Mouse (Mus musculus): ENCODE data around the gene Chn1. TPM values are rescaled to one million over a fixed set of nuclear protein-coding genes. Genes with fewer than 3 reads are reported as not detected.
A peak's percentile ranks its signal among the peaks of the same experiment; 100 is the strongest.

The Chn1 gene
- polyA plus RNA-seq, 1 experiment, result 122 TPM

DNA sequence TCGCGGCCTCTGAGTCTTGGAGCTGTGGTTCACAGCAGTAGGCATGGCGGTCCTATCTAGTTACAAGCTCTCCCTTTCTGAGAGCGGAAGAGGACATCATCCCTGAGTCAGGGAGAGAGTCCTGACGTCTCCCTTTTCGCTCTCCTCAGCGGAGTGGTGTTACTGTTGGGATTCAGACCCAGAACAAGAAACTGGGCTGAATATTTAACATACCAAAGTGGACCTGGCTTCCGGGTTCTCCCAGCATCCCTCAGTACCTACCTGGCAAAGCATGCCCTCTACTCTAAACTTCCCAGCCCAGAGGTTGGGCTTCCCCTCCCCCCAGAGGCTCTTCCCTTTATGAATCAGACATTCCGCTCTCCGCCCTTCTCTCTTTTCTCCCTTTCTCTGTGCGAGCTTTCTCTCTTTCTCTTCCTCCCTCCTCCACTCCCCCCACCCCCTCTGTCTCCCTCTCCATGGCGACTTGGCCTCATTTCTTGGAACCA is 189.8 kb downstream of the Chn1 start:
- Histone ChIP-seq H3K27ac (ENCODE audit: control insufficient read depth, insufficient read depth, low read depth, low read length) (no peak overlapping the region), H3K4me3 (ENCODE audit: control insufficient read depth, low read depth, low read length) (peak overlapping the region; percentile 26), H3K27me3 (ENCODE audit: control insufficient read depth, insufficient read depth, low read length) (no peaks in the 10 kb centered on the region; the same call in 1 of the 2 replicates), H3K36me3 (ENCODE audit: control insufficient read depth, insufficient read depth, low read length) (no peaks in the 10 kb centered on the region), H3K4me1 (ENCODE audit: control insufficient read depth, insufficient read depth, low read length) (peaks cover 4% of the 10 kb centered on the region)
- TF ChIP-seq CTCF (IDR thresholded peaks at IDR 0.05; ENCODE audit: control insufficient read depth, insufficient read depth, insufficient replicate concordance, low read depth, low read length) (no peak), POLR2A (IDR thresholded peaks at IDR 0.05; ENCODE audit: control insufficient read depth, low read depth, low read length) (no peak)

GRCm38 (mm10) chr2:73584645-73585346 is 190.3 kb downstream of the Chn1 start:
- TF ChIP-seq POLR2A (IDR thresholded peaks at IDR 0.05; ENCODE audit: control insufficient read depth, low read depth, low read length) (no peak), CTCF (IDR thresholded peaks at IDR 0.05; ENCODE audit: control insufficient read depth, insufficient read depth, insufficient replicate concordance, low read depth, low read length) (peak; percentile 58; the same call in 1 of the 2 replicates)
- H3K27ac ChIP-seq (ENCODE audit: control insufficient read depth, insufficient read depth, low read depth, low read length), result no peak overlapping the region
- H3K4me3 ChIP-seq (ENCODE audit: control insufficient read depth, low read depth, low read length), result peak overlapping the region; percentile 58
- no peaks in the 10 kb centered on the region; the same call in 1 of the 2 replicates for H3K27me3 ChIP-seq (ENCODE audit: control insufficient read depth, insufficient read depth, low read length)
- H3K4me1 ChIP-seq (ENCODE audit: control insufficient read depth, insufficient read depth, low read length), result peaks cover 4% of the 10 kb centered on the region
- no peaks in the 10 kb centered on the region for H3K36me3 ChIP-seq (ENCODE audit: control insufficient read depth, insufficient read depth, low read length)

DNA sequence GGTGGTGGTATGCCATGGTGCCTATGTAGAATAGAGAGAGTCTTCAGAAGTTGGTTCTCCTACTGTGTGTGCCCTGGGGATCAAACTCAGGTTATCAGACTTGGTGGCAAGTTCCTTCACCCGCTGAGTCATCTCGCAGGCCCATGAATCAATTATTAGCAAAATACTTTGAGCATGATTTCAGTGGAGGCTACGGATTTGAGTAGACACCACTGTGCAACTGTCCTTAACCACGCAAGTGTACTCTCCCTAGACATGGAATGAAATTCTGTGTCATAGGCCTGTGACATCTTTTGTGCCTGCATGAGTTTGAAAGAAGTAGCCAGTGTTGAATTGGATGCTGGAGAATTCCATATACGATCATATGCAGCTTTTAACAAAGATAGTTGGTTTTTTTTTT is 194.4 kb downstream of the Chn1 start:
- TF ChIP-seq POLR2A (IDR thresholded peaks at IDR 0.05; ENCODE audit: control insufficient read depth, low read depth, low read length) (no peak), CTCF (IDR thresholded peaks at IDR 0.05; ENCODE audit: control insufficient read depth, insufficient read depth, insufficient replicate concordance, low read depth, low read length) (no peak)
- H3K4me3 ChIP-seq (ENCODE audit: control insufficient read depth, low read depth, low read length), result no peak overlapping the region
- no peak overlapping the region for H3K27ac ChIP-seq (ENCODE audit: control insufficient read depth, insufficient read depth, low read depth, low read length)
- H3K36me3 ChIP-seq (ENCODE audit: control insufficient read depth, insufficient read depth, low read length), result no peaks in the 10 kb centered on the region
- H3K27me3 ChIP-seq (ENCODE audit: control insufficient read depth, insufficient read depth, low read length), result no peaks in the 10 kb centered on the region; the same call in 1 of the 2 replicates
- H3K4me1 ChIP-seq (ENCODE audit: control insufficient read depth, insufficient read depth, low read length), result peaks cover 4% of the 10 kb centered on the region

- TF ChIP-seq CTCF (IDR thresholded peaks at IDR 0.05; ENCODE audit: control insufficient read depth, insufficient read depth, insufficient replicate concordance, low read depth, low read length), result no peak
- TF ChIP-seq POLR2A (IDR thresholded peaks at IDR 0.05; ENCODE audit: control insufficient read depth, low read depth, low read length), result no peak
- no peaks in the 10 kb centered on the region; the same call in 1 of the 2 replicates for H3K27me3 ChIP-seq (ENCODE audit: control insufficient read depth, insufficient read depth, low read length)
- no peak within 1 kb of the TSS for H3K27ac ChIP-seq (ENCODE audit: control insufficient read depth, insufficient read depth, low read depth, low read length)
- H3K4me3 ChIP-seq (ENCODE audit: control insufficient read depth, low read depth, low read length), result no peak within 1 kb of the TSS
- no peaks in the 10 kb centered on the region for H3K36me3 ChIP-seq (ENCODE audit: control insufficient read depth, insufficient read depth, low read length)
- no peaks in the 10 kb centered on the region; the same call in 1 of the 2 replicates for H3K4me1 ChIP-seq (ENCODE audit: control insufficient read depth, insufficient read depth, low read length)
These were observed 195.0 kb downstream of the Chn1 start, which contains the start of gene Chrna1 for GRCm38 (mm10) chr2:73580166-73580565. Gene Chrna1, minus strand, starts transcription at chr2:73580338.

DNA sequence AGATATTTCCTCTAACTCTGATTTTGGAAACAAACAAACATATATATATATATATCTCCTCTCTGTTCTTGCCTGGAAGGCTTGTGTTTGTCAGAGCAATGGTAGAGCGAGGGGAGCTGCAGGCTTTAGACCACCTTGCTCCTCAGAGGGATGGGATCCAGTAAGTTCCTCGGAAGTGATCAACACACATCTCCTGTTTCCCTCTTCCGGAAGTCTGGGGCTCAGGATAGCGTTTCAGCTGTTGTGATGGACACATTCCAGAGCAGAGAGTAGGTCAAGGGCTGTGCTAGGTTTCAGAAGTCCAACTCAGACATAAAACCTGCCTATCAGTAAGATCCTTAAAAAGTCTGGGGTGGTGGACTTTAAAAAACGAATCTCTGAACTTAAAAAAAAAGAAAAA is 196.0 kb downstream of the Chn1 start:
- H3K36me3 ChIP-seq (ENCODE audit: control insufficient read depth, insufficient read depth, low read length), result no peaks in the 10 kb centered on the region
- H3K27ac ChIP-seq (ENCODE audit: control insufficient read depth, insufficient read depth, low read depth, low read length), result no peak overlapping the region
- no peak for TF ChIP-seq POLR2A (IDR thresholded peaks at IDR 0.05; ENCODE audit: control insufficient read depth, low read depth, low read length)
- TF ChIP-seq CTCF (IDR thresholded peaks at IDR 0.05; ENCODE audit: control insufficient read depth, insufficient read depth, insufficient replicate concordance, low read depth, low read length), result no peak
- H3K27me3 ChIP-seq (ENCODE audit: control insufficient read depth, insufficient read depth, low read length), result no peaks in the 10 kb centered on the region
- no peaks in the 10 kb centered on the region for H3K4me1 ChIP-seq (ENCODE audit: control insufficient read depth, insufficient read depth, low read length)
- H3K4me3 ChIP-seq (ENCODE audit: control insufficient read depth, low read depth, low read length), result no peak overlapping the region

- Histone ChIP-seq H3K4me3 (ENCODE audit: control insufficient read depth, low read depth, low read length) (no peak overlapping the region), H3K36me3 (ENCODE audit: control insufficient read depth, insufficient read depth, low read length) (no peaks in the 10 kb centered on the region), H3K27me3 (ENCODE audit: control insufficient read depth, insufficient read depth, low read length) (no peaks in the 10 kb centered on the region), H3K27ac (ENCODE audit: control insufficient read depth, insufficient read depth, low read depth, low read length) (no peak overlapping the region), H3K4me1 (ENCODE audit: control insufficient read depth, insufficient read depth, low read length) (peaks cover 14% of the 10 kb centered on the region)
- no peak for TF ChIP-seq POLR2A (IDR thresholded peaks at IDR 0.05; ENCODE audit: control insufficient read depth, low read depth, low read length)
- TF ChIP-seq CTCF (IDR thresholded peaks at IDR 0.05; ENCODE audit: control insufficient read depth, insufficient read depth, insufficient replicate concordance, low read depth, low read length), result no peak
These were observed 200.7 kb downstream of the Chn1 start for GRCm38 (mm10) chr2:73574418-73574817.

DNA sequence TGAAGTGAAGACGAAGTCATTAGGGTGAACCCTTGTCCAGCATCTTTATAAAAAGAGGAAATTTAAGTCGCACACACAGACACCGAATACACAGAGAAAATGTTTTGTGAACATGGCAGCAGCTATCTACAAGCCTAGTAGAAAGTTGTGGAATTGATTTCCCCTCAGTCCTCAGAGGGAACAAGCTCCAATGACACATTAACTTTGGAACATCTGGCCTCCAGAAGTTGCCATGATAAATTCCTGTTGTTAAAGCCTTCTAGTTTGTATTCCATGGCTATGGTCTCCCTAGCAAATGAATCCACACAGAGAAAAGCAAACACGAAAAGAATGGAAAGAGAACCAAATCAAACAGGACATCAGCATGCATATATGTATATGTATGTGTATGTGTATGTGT is 201.6 kb downstream of the Chn1 start:
- Histone ChIP-seq H3K27me3 (ENCODE audit: control insufficient read depth, insufficient read depth, low read length) (no peaks in the 10 kb centered on the region), H3K4me1 (ENCODE audit: control insufficient read depth, insufficient read depth, low read length) (peaks cover 14% of the 10 kb centered on the region), H3K27ac (ENCODE audit: control insufficient read depth, insufficient read depth, low read depth, low read length) (no peak overlapping the region), H3K4me3 (ENCODE audit: control insufficient read depth, low read depth, low read length) (no peak overlapping the region), H3K36me3 (ENCODE audit: control insufficient read depth, insufficient read depth, low read length) (no peaks in the 10 kb centered on the region)
- TF ChIP-seq CTCF (IDR thresholded peaks at IDR 0.05; ENCODE audit: control insufficient read depth, insufficient read depth, insufficient replicate concordance, low read depth, low read length), result no peak
- TF ChIP-seq POLR2A (IDR thresholded peaks at IDR 0.05; ENCODE audit: control insufficient read depth, low read depth, low read length), result no peak
